Mouse (Mus musculus): Measurements from ENCODE around the gene Idi1.

GRCm38 (mm10) chr13:8881611-8882010 is 3.7 kb upstream of the Idi1 start:
- TF ChIP-seq POLR2AphosphoS2 (IDR thresholded peaks at IDR 0.05; ENCODE audit: insufficient read length, low read depth) (no peak), TCF3 (IDR thresholded peaks at IDR 0.05; ENCODE audit: insufficient read length, low read depth) (no peak), POLR2A (IDR thresholded peaks at IDR 0.05; ENCODE audit: insufficient read length, low read depth) (no peak), MAX (IDR thresholded peaks at IDR 0.05; ENCODE audit: low read depth) (no peak), MYOG (IDR thresholded peaks at IDR 0.05; ENCODE audit: control insufficient read depth in 1 of 3, insufficient read depth in 1 of 3, insufficient read length in 2 of 3, low read depth in 2 of 3) (no peak), TCF12 (IDR thresholded peaks at IDR 0.05; ENCODE audit: insufficient read depth, poor library complexity, severe bottlenecking) (no peak), MYOD1 (IDR thresholded peaks at IDR 0.05; ENCODE audit: control insufficient read depth in 1 of 3, insufficient read length in 2 of 3, low read depth in 2 of 3) (no peak), SRF (IDR thresholded peaks at IDR 0.05; ENCODE audit: control insufficient read depth, insufficient read length, low read depth) (no peak), CEBPB (IDR thresholded peaks at IDR 0.05; ENCODE audit: insufficient read depth, poor library complexity, severe bottlenecking) (no peak), E2F4 (IDR thresholded peaks at IDR 0.05; ENCODE audit: insufficient read depth) (no peak), USF1 (IDR thresholded peaks at IDR 0.05; ENCODE audit: low read depth) (no peak)

Measured in myocyte (in vitro differentiated cells).